Mouse (Mus musculus): ENCODE data around the gene Rdh11.
A peak's percentile ranks its signal among the peaks of the same experiment; 100 is the strongest.
"Not testable (repeated sequence)": the region's sequence is repeated elsewhere in the genome, so short reads cannot be mapped to it uniquely, and the experiment has no call there.

Rdh11 gene

GRCm38 (mm10) chr12:79192193-79192592 is at the start of gene Rdh11:
Gene Rdh11 (minus strand): TSS chr12:79192293.
- DNase-seq (ENCODE audit: low spot score): no peak

DNA sequence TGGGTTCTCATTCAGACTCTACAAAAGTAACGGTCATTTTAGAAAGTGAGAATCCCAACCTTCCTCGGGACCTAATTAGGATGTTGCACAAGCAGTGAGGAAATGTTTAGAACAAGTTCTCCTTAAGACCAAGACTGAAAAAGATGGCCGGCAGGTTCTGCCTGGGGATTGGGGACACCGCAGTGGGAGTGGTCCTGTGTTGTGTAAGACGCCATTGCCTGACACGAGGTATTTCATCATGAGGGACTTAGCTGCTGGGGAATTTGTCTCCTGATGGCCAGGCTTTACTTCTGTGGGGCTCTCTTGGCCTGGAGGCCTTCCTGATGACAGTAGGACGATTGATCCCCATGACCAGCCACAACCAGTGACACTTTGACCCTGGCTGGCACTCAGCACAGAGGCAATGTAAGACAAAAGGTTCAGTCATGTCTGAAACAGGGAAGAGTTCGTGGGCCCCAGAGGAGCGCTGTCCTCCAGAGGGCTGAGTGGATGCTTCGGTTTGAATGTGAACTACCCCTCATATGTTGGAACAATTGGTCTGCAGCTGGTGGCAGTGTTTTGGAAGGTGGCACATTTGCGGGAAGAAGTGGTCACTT is 43.5 kb upstream of the Rdh11 start:
- no peak for DNase-seq (ENCODE audit: low spot score)

DNA sequence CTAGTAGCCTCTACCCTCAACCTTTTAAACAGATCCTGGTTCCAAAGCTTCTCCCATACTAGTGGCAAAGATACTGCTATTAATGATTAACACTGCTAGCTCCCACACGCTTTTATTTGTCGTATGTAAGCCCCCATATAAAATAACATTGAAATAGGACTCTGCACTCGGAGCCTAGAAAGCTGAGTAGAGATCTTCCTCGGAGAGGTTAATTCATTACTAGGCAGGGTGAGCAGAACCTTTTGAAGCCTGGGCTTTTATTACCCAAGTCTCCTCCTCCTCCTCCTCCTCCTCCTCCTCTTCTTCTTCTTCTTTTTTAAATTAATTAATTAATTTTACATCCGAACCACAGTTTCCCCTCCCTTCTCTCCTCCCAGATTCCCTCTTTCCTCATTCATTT is 25.4 kb upstream of the Rdh11 start:
- DNase-seq (ENCODE audit: low spot score): no peak

- DNase-seq (ENCODE audit: low spot score): no peak
Observed at GRCm38 (mm10) chr12:79211447-79211846, 19.4 kb upstream of the Rdh11 start.

DNA sequence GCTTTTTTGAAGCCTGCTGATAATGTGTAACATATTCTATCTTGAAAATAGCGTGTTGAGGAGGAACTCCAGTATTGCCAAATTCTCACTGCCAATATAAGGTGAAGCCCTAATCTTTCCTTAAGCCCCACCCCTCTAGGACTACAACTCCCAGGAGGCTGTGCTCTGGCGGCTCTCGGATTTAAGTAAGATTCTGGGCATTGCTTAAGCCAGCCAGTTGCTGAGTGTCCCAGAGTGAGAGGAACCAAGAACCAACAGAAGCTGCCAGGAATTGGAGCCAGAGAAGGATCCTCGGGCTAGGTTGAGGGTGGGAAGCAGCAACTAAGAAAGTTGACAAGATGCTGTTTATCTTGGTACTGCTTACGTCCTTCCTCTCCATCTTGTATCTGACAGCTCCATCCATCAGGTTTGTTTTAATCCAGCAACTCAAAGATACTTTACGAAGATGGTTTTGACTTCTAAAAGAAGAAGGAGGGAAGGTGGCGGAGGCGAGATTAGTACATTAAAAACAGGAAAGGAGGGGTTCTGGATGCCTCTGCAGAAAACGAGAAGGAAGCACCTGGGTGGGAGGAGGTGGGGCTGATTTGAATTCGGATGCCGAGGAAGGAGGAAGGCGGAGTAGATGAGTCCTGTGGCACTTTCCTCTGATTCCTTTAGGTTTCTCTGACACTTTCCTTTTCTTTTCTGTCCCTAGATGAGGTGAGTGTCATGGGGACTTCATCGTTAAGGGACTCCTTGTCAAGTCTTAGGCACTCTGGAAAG is 16.8 kb upstream of the Rdh11 start, which contains the start of gene Rdh12:
TSS of gene Rdh12 (plus strand) at position 212 of the 762 bp plus-strand sequence.
- peak; percentile 8 for DNase-seq (ENCODE audit: low spot score)

DNA sequence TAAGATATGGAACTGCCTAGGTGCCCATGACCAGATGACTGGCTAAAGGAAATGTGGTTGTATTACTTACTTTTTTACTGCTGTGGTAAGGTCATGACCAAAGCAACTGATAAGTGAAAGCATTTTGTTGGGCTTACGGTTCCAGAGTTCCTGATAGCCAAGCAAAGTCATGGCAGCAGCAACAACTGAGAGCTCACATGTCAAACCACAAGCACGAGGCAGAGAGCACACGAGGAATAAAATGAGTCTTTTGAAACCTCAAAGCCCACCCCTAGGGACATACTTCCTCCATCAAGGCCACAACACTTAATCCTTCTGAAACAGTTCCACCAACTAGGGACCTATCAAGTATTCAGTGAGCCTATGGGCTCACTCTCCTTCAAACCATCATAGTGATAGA is 9.8 kb upstream of the Rdh11 start:
- no peak for DNase-seq (ENCODE audit: low spot score)

DNA sequence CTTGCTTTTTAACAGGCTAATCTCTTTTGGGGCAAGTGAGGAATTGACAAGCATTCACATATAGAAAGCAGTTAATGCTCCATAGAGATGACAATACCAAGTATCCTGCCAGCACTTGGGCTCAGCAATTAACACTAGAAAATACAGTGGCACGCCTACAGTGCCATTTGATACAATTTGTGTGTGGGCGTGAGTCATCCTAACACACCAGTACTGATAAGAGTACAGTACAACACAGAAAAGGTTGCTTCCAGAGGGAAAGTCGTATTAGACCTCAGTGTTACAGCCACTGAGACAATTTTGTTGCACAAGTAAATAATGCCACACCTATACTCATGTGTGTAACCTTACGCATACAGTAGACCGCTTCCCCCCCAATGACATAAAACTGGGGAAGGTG is 5.0 kb upstream of the Rdh11 start:
- DNase-seq (ENCODE audit: low spot score): no peak

DNA sequence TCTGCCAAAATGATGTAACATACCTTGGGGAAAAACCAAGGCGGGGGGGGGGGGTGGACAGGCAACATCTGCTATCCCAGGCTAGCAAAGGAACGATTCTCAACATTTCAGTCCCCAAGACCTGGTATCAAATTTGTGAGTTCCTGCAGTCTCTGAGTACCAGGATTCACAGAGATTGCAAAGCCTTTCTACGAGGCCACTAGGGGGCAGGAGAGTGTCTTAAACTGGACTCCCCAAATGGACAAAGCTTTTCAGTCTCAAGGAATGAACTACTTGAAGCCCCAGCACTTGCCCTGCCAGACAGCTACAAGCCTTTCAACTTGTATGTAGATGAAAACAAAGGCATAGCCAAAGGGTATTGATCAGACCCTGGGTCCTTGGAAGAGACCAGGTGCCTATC is 1.3 kb upstream of the Rdh11 start:
- DNase-seq (ENCODE audit: low spot score): peak; percentile 45

GRCm38 (mm10) chr12:79191701-79192100 is 392 bp downstream of the Rdh11 start:
- DNase-seq (ENCODE audit: low spot score): peak; percentile 71

GRCm38 (mm10) chr12:79190931-79191673 is 991 bp downstream of the Rdh11 start:
- peak; percentile 30 for DNase-seq (ENCODE audit: low spot score)

- DNase-seq (ENCODE audit: low spot score): not testable (repeated sequence)
Observed at GRCm38 (mm10) chr12:79185160-79185559, 6.9 kb downstream of the Rdh11 start.

DNA sequence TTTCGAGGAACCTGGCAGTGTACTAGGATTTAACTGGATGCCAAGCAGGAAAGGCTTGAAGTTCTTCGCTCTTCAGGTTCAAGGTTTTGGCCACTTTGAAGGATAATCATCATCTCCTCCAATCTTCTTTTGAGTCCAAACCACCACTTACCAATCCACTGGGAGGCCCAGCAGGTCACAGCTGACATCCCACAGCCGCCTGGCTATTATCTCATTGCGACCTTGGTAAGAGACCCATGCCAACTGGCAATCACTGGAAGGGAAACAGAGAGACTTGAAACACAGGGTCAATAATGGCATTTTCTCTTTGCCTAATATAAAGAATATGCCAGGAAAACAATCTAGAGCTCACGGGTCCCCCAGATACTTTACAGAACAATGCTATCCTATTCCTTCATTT is 16.1 kb downstream of the Rdh11 start:
- no peak for DNase-seq (ENCODE audit: low spot score)

GRCm38 (mm10) chr12:79173721-79174120 is 18.4 kb downstream of the Rdh11 start:
- no peak for DNase-seq (ENCODE audit: low spot score)

GRCm38 (mm10) chr12:79172019-79172941 is 19.8 kb downstream of the Rdh11 start, which contains the start of gene Vti1b:
Gene Vti1b (minus strand): TSS chr12:79172667.
- DNase-seq (ENCODE audit: low spot score): peak; percentile 89

DNA sequence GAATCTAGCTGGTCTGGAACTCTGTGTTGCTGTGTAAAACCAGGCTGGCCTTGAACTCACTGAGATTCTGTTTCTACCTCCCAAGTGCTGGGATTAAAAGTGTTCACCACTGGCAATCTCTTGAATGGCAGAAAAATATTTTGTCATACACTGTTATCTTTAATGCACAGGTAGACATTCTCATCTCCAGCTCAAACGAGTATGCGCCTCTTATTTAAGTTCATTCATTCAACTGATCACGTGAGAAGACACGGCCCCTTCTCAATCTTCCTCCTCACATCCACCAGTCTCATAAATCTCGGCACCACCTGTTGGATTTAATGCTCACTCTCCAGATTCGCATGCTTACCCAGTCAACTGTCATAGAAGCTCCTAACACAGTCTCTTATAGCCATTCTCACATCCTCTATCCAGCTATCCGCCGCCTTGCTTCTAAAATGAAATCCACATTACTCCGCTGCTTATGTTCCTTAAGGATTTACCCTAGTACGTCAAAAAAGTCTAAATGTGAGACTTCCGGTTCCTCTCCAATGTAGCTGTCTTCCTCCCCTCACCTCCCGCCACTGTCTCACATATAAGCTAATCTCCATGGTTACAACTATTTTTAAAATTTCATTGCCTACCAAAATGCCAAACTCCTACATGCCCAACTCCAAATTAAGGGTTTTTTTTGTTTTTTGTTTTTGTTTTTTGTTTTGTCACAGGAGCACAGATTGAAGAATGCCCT is 20.7 kb downstream of the Rdh11 start:
- DNase-seq (ENCODE audit: low spot score): no peak

GRCm38 (mm10) chr12:79170421-79170820 is 21.7 kb downstream of the Rdh11 start:
- DNase-seq (ENCODE audit: low spot score): no peak

GRCm38 (mm10) chr12:79169173-79169572 is 22.9 kb downstream of the Rdh11 start:
- DNase-seq (ENCODE audit: low spot score): no peak

DNA sequence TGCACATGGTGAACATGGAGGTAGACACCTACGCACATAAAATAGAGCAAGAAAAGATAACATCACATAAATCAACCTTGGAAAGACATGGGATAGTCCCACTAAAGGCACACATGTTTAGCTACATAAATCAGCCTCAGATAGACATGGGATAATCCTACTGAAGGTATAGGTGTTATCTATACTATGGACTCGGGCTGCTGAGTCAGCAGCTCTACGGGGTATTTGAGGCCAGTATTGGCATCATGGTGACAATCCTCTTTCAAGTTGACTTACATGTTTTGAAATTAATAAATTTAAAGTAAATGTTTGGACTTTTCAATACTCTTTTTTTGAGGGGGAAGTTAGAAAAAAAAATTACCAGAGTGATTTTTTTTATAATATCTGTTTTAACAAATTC is 29.2 kb downstream of the Rdh11 start:
- no peak for DNase-seq (ENCODE audit: low spot score)

DNA sequence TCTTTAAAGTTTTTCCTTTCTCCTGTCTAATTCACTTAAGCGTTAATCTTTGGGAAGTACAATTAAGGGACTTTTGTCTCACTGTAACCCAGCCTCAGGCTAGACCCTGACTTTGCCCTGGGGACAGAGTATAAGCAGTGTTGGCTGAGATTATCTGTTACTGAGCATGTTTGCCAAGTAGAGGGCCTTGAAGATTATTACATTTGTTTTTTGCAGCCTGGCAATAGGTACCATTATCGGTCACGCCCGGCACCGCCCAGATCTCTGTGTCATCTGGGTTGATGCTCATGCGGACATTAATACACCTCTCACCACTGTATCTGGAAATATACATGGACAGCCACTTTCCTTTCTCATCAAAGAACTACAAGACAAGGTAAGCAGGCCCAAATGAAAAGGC is 42.4 kb downstream of the Rdh11 start:
- no peak for DNase-seq (ENCODE audit: low spot score)

- DNase-seq (ENCODE audit: low spot score): no peak
Observed at GRCm38 (mm10) chr12:79141384-79141783, 50.7 kb downstream of the Rdh11 start.

DNA sequence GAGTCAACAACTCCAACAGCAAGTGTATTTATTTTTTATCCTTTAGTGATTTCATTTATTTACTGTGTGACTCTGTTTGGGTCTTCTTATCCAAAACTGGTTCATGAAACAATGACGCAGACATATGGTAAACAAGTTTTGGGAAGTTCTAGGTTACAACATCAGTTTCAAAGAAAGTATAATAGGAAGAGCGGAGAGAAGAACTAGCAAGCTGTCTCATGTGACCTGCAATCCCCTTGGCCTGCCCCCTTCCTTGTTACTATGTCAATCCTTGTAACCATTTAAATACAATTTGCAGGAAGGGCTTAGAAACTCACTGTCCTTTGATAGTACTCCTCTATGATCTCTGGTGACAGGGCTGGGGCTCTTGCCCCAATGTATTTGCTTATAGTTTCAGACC is 51.3 kb downstream of the Rdh11 start:
- DNase-seq (ENCODE audit: low spot score): no peak

All from ovary, postnatal 36 days (tissue).